Mouse (Mus musculus) liver, embryonic 12.5 days (tissue): Measurements from ENCODE around the gene Ptpre. TPM values are rescaled to one million over a fixed set of nuclear protein-coding genes. Genes with fewer than 3 reads are reported as not detected.

Source experiments
- ATAC-seq: fragments of 200-750 bp; cut with Nextera tagmentation; 2 replicates; pipeline ENCODE4 v1.8.0; 2017; ENCODE audit warnings: moderate number of reproducible peaks, mild to moderate bottlenecking, moderate library complexity
- H3K27ac ChIP-seq: fragments of 300-500 bp; sonication (generic); 2 replicates; pipeline ENCODE4 v1.5.1; 2016; ENCODE audit warnings: mild to moderate bottlenecking
- H3K27me3 ChIP-seq: fragments of 300-500 bp; sonication (generic); replicated peaks from 2 replicates; pipeline ENCODE4 v1.6.1; 2016; ENCODE audit warnings: mild to moderate bottlenecking, moderate library complexity
- H3K36me3 ChIP-seq: fragments of 300-500 bp; sonication (generic); 2 replicates; pipeline ENCODE4 v1.6.1; 2016; ENCODE audit warnings: mild to moderate bottlenecking, moderate library complexity
- H3K4me1 ChIP-seq: fragments of 300-500 bp; sonication (generic); 2 replicates; pipeline ENCODE4 v1.6.1; 2016
- H3K4me2 ChIP-seq: fragments of 300-500 bp; sonication (generic); 2 replicates; pipeline ENCODE4 v1.6.1; 2016; ENCODE audit warnings: mild to moderate bottlenecking, moderate library complexity
- H3K4me3 ChIP-seq: fragments of 300-500 bp; sonication (generic); 2 replicates; pipeline ENCODE4 v1.5.1; 2016; ENCODE audit warnings: mild to moderate bottlenecking, moderate library complexity
- H3K9ac ChIP-seq: fragments of 300-500 bp; sonication (generic); 2 replicates; pipeline ENCODE4 v1.6.1; 2016; ENCODE audit warnings: mild to moderate bottlenecking, moderate library complexity
- H3K9me3 ChIP-seq: fragments of 300-500 bp; sonication (generic); replicated peaks from 2 replicates; pipeline ENCODE4 v1.6.1; 2016; ENCODE audit warnings: mild to moderate bottlenecking, moderate library complexity
- WGBS: fragments of 180-500 bp; shearing (Covaris S2); methylation state at CpG from one replicate; pipeline ENCODE4 v1.1.7; 2016; ENCODE audit not compliant: insufficient replicate concordance; 5-methylcytosine and 5-hydroxymethylcytosine counted together
- polyA plus RNA-seq: library from polyadenylated mRNA; unstranded; fragments of >200 nt; fragmentation: Nextera tagmentation; extraction: Ambion mirVana; gene quantifications from 2 replicates; pipeline ENCODE4 v1.2.1, GENCODE M21; 2016

The Ptpre gene
- polyA plus RNA-seq, 1 experiment from 2014 or later = 4.6 TPM

GRCm38 (mm10) chr7:135537948-135538741 is 864 bp downstream of the Ptpre start:
- 1% methylated on average over 71 of the region's 71 CpGs for WGBS
- ATAC-seq = peak; percentile 57
- peaks cover 9% of the 10 kb centered on the region; the same call in 1 of the 2 replicates for H3K27me3 ChIP-seq
- no peaks in the 10 kb centered on the region for H3K36me3 ChIP-seq
- H3K4me2 ChIP-seq = peak overlapping the region; percentile 94
- H3K9ac ChIP-seq = peak overlapping the region; percentile 72
- peak overlapping the region; percentile 71 for H3K4me3 ChIP-seq
- peaks cover 43% of the 10 kb centered on the region for H3K4me1 ChIP-seq
- H3K27ac ChIP-seq = peak overlapping the region; percentile 1; the same call in 1 of the 2 replicates
- no peaks in the 10 kb centered on the region for H3K9me3 ChIP-seq

- no peak overlapping the region for H3K27ac ChIP-seq
- peaks cover 9% of the 10 kb centered on the region; the same call in 1 of the 2 replicates for H3K27me3 ChIP-seq
- H3K4me3 ChIP-seq = peak overlapping the region; percentile 71
- H3K9me3 ChIP-seq = no peaks in the 10 kb centered on the region
- ATAC-seq = no peak
- H3K4me1 ChIP-seq = peaks cover 43% of the 10 kb centered on the region
- no peak overlapping the region; the same call in 1 of the 2 replicates for H3K9ac ChIP-seq
- WGBS = 32% methylated on average over 2 of the region's 2 CpGs
- no peaks in the 10 kb centered on the region for H3K36me3 ChIP-seq
- H3K4me2 ChIP-seq = peak overlapping the region; percentile 94
Observed at GRCm38 (mm10) chr7:135539429-135539828, 2.1 kb downstream of the Ptpre start.

GRCm38 (mm10) chr7:135542235-135542634 is 5.0 kb downstream of the Ptpre start:
- Histone ChIP-seq H3K27me3 (peaks cover 9% of the 10 kb centered on the region; the same call in 1 of the 2 replicates), H3K4me1 (peaks cover 30% of the 10 kb centered on the region), H3K9ac (no peak overlapping the region), H3K9me3 (no peaks in the 10 kb centered on the region), H3K4me2 (no peak overlapping the region), H3K4me3 (no peak overlapping the region), H3K36me3 (no peaks in the 10 kb centered on the region), H3K27ac (no peak overlapping the region)
- ATAC-seq = no peak
- WGBS = 67% methylated on average over 3 of the region's 3 CpGs

GRCm38 (mm10) chr7:135543033-135543432 is 5.8 kb downstream of the Ptpre start:
- Histone ChIP-seq H3K9me3 (no peaks in the 10 kb centered on the region), H3K4me1 (peaks cover 27% of the 10 kb centered on the region), H3K27ac (no peak overlapping the region), H3K9ac (no peak overlapping the region), H3K4me2 (no peak overlapping the region), H3K27me3 (peaks cover 7% of the 10 kb centered on the region; the same call in 1 of the 2 replicates), H3K4me3 (no peak overlapping the region), H3K36me3 (no peaks in the 10 kb centered on the region)
- WGBS = 79% methylated on average over 2 of the region's 3 CpGs
- no peak for ATAC-seq

- H3K4me3 ChIP-seq = no peak overlapping the region
- ATAC-seq = no peak
- WGBS = 78% methylated on average over 6 of the region's 6 CpGs
- no peaks in the 10 kb centered on the region for H3K27me3 ChIP-seq
- no peak overlapping the region for H3K4me2 ChIP-seq
- no peaks in the 10 kb centered on the region for H3K9me3 ChIP-seq
- H3K9ac ChIP-seq = no peak overlapping the region
- H3K27ac ChIP-seq = no peak overlapping the region
- no peaks in the 10 kb centered on the region for H3K36me3 ChIP-seq
- peaks cover 18% of the 10 kb centered on the region for H3K4me1 ChIP-seq
Observed at GRCm38 (mm10) chr7:135544321-135544720, 7.0 kb downstream of the Ptpre start.

- Histone ChIP-seq H3K36me3 (no peaks in the 10 kb centered on the region), H3K4me3 (no peak overlapping the region), H3K4me2 (no peak overlapping the region), H3K27me3 (no peaks in the 10 kb centered on the region), H3K4me1 (peaks cover 16% of the 10 kb centered on the region), H3K27ac (no peak overlapping the region), H3K9me3 (no peaks in the 10 kb centered on the region), H3K9ac (no peak overlapping the region)
- 67% methylated on average over 7 of the region's 7 CpGs for WGBS
- no peak for ATAC-seq
Observed at GRCm38 (mm10) chr7:135545957-135546356, 8.7 kb downstream of the Ptpre start.

GRCm38 (mm10) chr7:135546530-135546929 is 9.2 kb downstream of the Ptpre start:
- no peaks in the 10 kb centered on the region for H3K9me3 ChIP-seq
- H3K4me1 ChIP-seq = peaks cover 17% of the 10 kb centered on the region
- 66% methylated on average over 5 of the region's 5 CpGs for WGBS
- no peaks in the 10 kb centered on the region for H3K27me3 ChIP-seq
- H3K27ac ChIP-seq = no peak overlapping the region
- no peak overlapping the region for H3K4me3 ChIP-seq
- H3K9ac ChIP-seq = no peak overlapping the region
- no peak overlapping the region for H3K4me2 ChIP-seq
- ATAC-seq = no peak
- H3K36me3 ChIP-seq = no peaks in the 10 kb centered on the region

GRCm38 (mm10) chr7:135548434-135548833 is 11.2 kb downstream of the Ptpre start:
- Histone ChIP-seq H3K4me3 (no peak overlapping the region), H3K4me1 (peaks cover 23% of the 10 kb centered on the region), H3K9me3 (no peaks in the 10 kb centered on the region), H3K27me3 (no peaks in the 10 kb centered on the region), H3K36me3 (no peaks in the 10 kb centered on the region), H3K27ac (no peak overlapping the region), H3K9ac (no peak overlapping the region), H3K4me2 (no peak overlapping the region)
- ATAC-seq = no peak
- 80% methylated on average over 6 of the region's 6 CpGs for WGBS

- Histone ChIP-seq H3K27ac (no peak overlapping the region), H3K4me2 (no peak overlapping the region), H3K27me3 (no peaks in the 10 kb centered on the region), H3K36me3 (no peaks in the 10 kb centered on the region), H3K4me1 (peaks cover 30% of the 10 kb centered on the region), H3K9me3 (no peaks in the 10 kb centered on the region), H3K9ac (no peak overlapping the region), H3K4me3 (no peak overlapping the region)
- ATAC-seq = no peak
- WGBS = 88% methylated on average over 1 of the region's 1 CpGs
Observed at GRCm38 (mm10) chr7:135551547-135551946, 14.3 kb downstream of the Ptpre start.

- Histone ChIP-seq H3K36me3 (no peaks in the 10 kb centered on the region), H3K27ac (no peak overlapping the region), H3K27me3 (no peaks in the 10 kb centered on the region), H3K9me3 (no peaks in the 10 kb centered on the region), H3K4me2 (no peak overlapping the region), H3K9ac (no peak overlapping the region), H3K4me3 (no peak overlapping the region), H3K4me1 (peaks cover 34% of the 10 kb centered on the region)
- ATAC-seq = no peak
- 35% methylated on average over 3 of the region's 3 CpGs for WGBS
Observed at GRCm38 (mm10) chr7:135553550-135553949, 16.3 kb downstream of the Ptpre start.

GRCm38 (mm10) chr7:135556663-135557402 is 19.6 kb downstream of the Ptpre start:
- Histone ChIP-seq H3K4me3 (no peak overlapping the region), H3K27ac (no peak overlapping the region), H3K36me3 (no peaks in the 10 kb centered on the region), H3K27me3 (no peaks in the 10 kb centered on the region), H3K4me2 (no peak overlapping the region), H3K9me3 (no peaks in the 10 kb centered on the region), H3K9ac (no peak overlapping the region), H3K4me1 (peaks cover 18% of the 10 kb centered on the region; the same call in 1 of the 2 replicates)
- 51% methylated on average over 3 of the region's 3 CpGs for WGBS
- no peak for ATAC-seq

GRCm38 (mm10) chr7:135560280-135560679 is 23.0 kb downstream of the Ptpre start:
- H3K27ac ChIP-seq = no peak overlapping the region
- no peak overlapping the region for H3K4me2 ChIP-seq
- 66% methylated on average over 1 of the region's 1 CpGs for WGBS
- H3K9ac ChIP-seq = no peak overlapping the region
- no peaks in the 10 kb centered on the region for H3K36me3 ChIP-seq
- peaks cover 14% of the 10 kb centered on the region for H3K4me1 ChIP-seq
- H3K27me3 ChIP-seq = no peaks in the 10 kb centered on the region
- no peak overlapping the region for H3K4me3 ChIP-seq
- no peaks in the 10 kb centered on the region for H3K9me3 ChIP-seq
- ATAC-seq = no peak
